Mouse (Mus musculus): ENCODE results near the gene Hexa. TPM values are rescaled to one million over a fixed set of nuclear protein-coding genes. Genes with fewer than 3 reads are reported as not detected.
A peak's percentile ranks its signal among the peaks of the same experiment; 100 is the strongest.

Gene Hexa
- polyA plus RNA-seq, 1 experiment = 993 TPM

- TF ChIP-seq POLR2A (IDR thresholded peaks at IDR 0.05; ENCODE audit: borderline replicate concordance, low read depth, low read length) = no peak
- TF ChIP-seq CTCF (IDR thresholded peaks at IDR 0.05; ENCODE audit: low read depth, low read length) = no peak
- peak overlapping the region; percentile 24; the same call in 1 of the 2 replicates for H3K27ac ChIP-seq (ENCODE audit: insufficient read depth, low read depth, low read length)
- H3K4me3 ChIP-seq (ENCODE audit: insufficient read depth, low read length) = no peak overlapping the region
- H3K4me1 ChIP-seq (ENCODE audit: control insufficient read depth, insufficient read depth, low read length) = peaks cover 14% of the 10 kb centered on the region
Measured at GRCm38 (mm10) chr9:59528274-59528673, 11.1 kb upstream of the Hexa start.

DNA sequence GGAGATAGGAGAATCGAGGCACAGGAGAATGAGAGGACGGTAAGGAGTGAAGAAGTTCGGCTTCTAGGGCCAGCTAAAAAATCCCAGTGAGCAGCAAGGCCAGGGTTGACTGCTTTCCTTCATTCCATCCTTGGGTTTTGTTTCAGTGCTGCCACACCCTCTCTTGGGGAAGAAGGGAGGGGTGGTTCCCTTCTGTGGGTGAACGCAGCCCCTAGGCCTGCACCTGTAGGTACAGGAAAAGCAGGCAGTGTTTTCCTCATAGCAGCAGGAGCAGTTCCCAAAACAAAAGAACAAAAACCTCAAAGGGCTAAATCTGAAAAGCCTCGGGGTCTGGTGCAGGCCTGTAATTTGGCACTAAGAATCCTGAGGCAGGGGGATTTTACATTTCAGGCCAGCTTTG is 7.7 kb upstream of the Hexa start:
- no peak overlapping the region for H3K27ac ChIP-seq (ENCODE audit: insufficient read depth, low read depth, low read length)
- peaks cover 35% of the 10 kb centered on the region for H3K4me1 ChIP-seq (ENCODE audit: control insufficient read depth, insufficient read depth, low read length)
- no peak overlapping the region for H3K4me3 ChIP-seq (ENCODE audit: insufficient read depth, low read length)
- TF ChIP-seq CTCF (IDR thresholded peaks at IDR 0.05; ENCODE audit: low read depth, low read length) = no peak
- TF ChIP-seq POLR2A (IDR thresholded peaks at IDR 0.05; ENCODE audit: borderline replicate concordance, low read depth, low read length) = no peak

DNA sequence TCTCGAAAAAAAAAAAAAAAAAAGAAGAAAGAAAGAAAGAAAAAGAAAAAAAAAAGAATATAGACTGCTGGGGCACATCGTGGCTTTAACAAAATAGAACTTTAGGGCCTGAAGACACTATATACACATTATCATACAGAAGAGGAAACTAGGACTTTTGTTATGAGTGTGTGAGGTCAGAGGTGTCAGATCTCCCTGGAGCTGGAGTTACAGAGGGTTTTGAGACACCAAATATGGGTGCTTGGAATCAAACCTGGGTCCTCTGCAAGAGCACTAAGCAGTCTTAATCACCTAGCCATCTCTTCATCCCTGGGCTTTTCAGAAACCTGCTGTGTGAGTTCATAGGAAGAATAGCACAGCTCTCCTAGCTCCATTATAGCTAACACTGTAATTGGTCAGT is 5.9 kb upstream of the Hexa start:
- H3K27ac ChIP-seq (ENCODE audit: insufficient read depth, low read depth, low read length) = peak overlapping the region; percentile 52
- H3K4me3 ChIP-seq (ENCODE audit: insufficient read depth, low read length) = no peak overlapping the region
- peaks cover 41% of the 10 kb centered on the region for H3K4me1 ChIP-seq (ENCODE audit: control insufficient read depth, insufficient read depth, low read length)
- TF ChIP-seq POLR2A (IDR thresholded peaks at IDR 0.05; ENCODE audit: borderline replicate concordance, low read depth, low read length) = no peak
- no peak for TF ChIP-seq CTCF (IDR thresholded peaks at IDR 0.05; ENCODE audit: low read depth, low read length)

GRCm38 (mm10) chr9:59533889-59534288 is 5.5 kb upstream of the Hexa start:
- no peak for TF ChIP-seq CTCF (IDR thresholded peaks at IDR 0.05; ENCODE audit: low read depth, low read length)
- TF ChIP-seq POLR2A (IDR thresholded peaks at IDR 0.05; ENCODE audit: borderline replicate concordance, low read depth, low read length) = no peak
- Histone ChIP-seq H3K4me1 (ENCODE audit: control insufficient read depth, insufficient read depth, low read length) (peaks cover 42% of the 10 kb centered on the region), H3K27ac (ENCODE audit: insufficient read depth, low read depth, low read length) (peak overlapping the region; percentile 52), H3K4me3 (ENCODE audit: insufficient read depth, low read length) (no peak overlapping the region)

DNA sequence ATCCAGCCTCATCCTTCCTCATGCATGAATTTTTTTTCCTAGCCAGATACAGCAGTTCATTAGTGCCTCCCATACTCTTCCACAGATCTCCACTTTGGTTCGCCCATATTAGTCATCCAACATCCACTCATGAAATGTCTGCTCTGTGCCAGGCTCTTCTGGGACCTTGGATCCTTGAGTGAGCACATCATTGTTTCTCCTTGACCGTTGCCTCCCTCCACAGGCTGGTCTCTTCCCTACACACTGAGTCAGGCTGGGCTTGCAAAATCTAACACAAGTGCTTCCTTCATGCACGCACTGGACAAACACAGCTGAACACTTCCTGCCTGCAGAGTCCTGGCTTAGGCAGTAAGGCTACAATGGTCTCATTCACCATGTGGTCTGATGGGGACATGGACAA is 1.7 kb upstream of the Hexa start:
- Histone ChIP-seq H3K27ac (ENCODE audit: insufficient read depth, low read depth, low read length) (peak overlapping the region; percentile 50), H3K4me1 (ENCODE audit: control insufficient read depth, insufficient read depth, low read length) (peaks cover 41% of the 10 kb centered on the region), H3K4me3 (ENCODE audit: insufficient read depth, low read length) (no peak overlapping the region)
- TF ChIP-seq CTCF (IDR thresholded peaks at IDR 0.05; ENCODE audit: low read depth, low read length) (no peak), POLR2A (IDR thresholded peaks at IDR 0.05; ENCODE audit: borderline replicate concordance, low read depth, low read length) (no peak)

GRCm38 (mm10) chr9:59541617-59542016 is 2.3 kb downstream of the Hexa start:
- H3K4me1 ChIP-seq (ENCODE audit: control insufficient read depth, insufficient read depth, low read length) = peaks cover 35% of the 10 kb centered on the region
- H3K27ac ChIP-seq (ENCODE audit: insufficient read depth, low read depth, low read length) = peak overlapping the region; percentile 99
- peak overlapping the region; percentile 91 for H3K4me3 ChIP-seq (ENCODE audit: insufficient read depth, low read length)
- no peak for TF ChIP-seq CTCF (IDR thresholded peaks at IDR 0.05; ENCODE audit: low read depth, low read length)
- no peak for TF ChIP-seq POLR2A (IDR thresholded peaks at IDR 0.05; ENCODE audit: borderline replicate concordance, low read depth, low read length)

- Histone ChIP-seq H3K27ac (ENCODE audit: insufficient read depth, low read depth, low read length) (peak overlapping the region; percentile 99), H3K4me1 (ENCODE audit: control insufficient read depth, insufficient read depth, low read length) (peaks cover 34% of the 10 kb centered on the region), H3K4me3 (ENCODE audit: insufficient read depth, low read length) (peak overlapping the region; percentile 91)
- TF ChIP-seq POLR2A (IDR thresholded peaks at IDR 0.05; ENCODE audit: borderline replicate concordance, low read depth, low read length) = no peak
- TF ChIP-seq CTCF (IDR thresholded peaks at IDR 0.05; ENCODE audit: low read depth, low read length) = no peak
Measured at GRCm38 (mm10) chr9:59542766-59543324, 3.5 kb downstream of the Hexa start.

DNA sequence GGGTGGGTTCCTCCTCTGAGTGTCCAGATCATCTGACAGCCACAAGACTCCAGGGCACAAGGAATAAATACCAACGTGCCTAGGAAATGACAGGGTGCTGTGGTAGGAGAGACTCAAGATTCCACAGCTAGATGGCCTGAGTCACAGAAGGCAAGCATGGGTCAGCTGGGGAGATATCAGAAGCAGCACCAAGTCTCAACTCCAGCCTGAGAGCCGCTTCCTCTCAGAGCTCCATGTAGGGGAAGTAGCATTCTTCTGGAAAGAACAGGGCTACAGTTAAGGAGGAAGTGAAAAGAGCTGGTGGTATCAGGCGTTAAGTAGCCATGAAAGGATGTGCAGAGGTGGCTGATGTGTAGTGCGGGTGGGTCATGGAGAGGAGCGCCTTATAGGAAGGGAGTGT is 5.4 kb downstream of the Hexa start:
- peak overlapping the region; percentile 93 for H3K27ac ChIP-seq (ENCODE audit: insufficient read depth, low read depth, low read length)
- peaks cover 44% of the 10 kb centered on the region for H3K4me1 ChIP-seq (ENCODE audit: control insufficient read depth, insufficient read depth, low read length)
- H3K4me3 ChIP-seq (ENCODE audit: insufficient read depth, low read length) = no peak overlapping the region
- TF ChIP-seq CTCF (IDR thresholded peaks at IDR 0.05; ENCODE audit: low read depth, low read length) = no peak
- no peak for TF ChIP-seq POLR2A (IDR thresholded peaks at IDR 0.05; ENCODE audit: borderline replicate concordance, low read depth, low read length)

DNA sequence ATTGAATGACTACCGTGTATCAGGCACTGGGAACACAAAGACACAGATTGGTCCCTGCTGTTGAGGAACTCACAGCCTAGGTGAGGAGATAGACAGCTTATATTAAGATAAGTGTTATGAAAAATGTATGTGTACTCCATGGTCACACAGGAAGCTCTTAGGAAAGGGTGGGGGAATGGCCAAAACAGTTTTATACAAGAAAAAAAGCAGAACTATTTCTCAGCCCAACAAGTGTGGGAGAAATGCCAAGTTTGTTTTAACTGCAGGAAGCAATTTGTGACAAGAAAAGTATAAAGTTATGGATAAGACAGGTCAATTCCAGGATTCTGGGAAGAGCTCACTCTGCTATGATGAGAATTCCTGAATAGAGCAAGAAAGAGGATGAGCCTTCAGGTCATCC is 8.5 kb downstream of the Hexa start:
- H3K4me3 ChIP-seq (ENCODE audit: insufficient read depth, low read length) = no peak overlapping the region
- H3K27ac ChIP-seq (ENCODE audit: insufficient read depth, low read depth, low read length) = peak overlapping the region; percentile 61
- peaks cover 73% of the 10 kb centered on the region for H3K4me1 ChIP-seq (ENCODE audit: control insufficient read depth, insufficient read depth, low read length)
- TF ChIP-seq POLR2A (IDR thresholded peaks at IDR 0.05; ENCODE audit: borderline replicate concordance, low read depth, low read length) (no peak), CTCF (IDR thresholded peaks at IDR 0.05; ENCODE audit: low read depth, low read length) (no peak)

GRCm38 (mm10) chr9:59548961-59549487 is 9.7 kb downstream of the Hexa start:
- H3K4me1 ChIP-seq (ENCODE audit: control insufficient read depth, insufficient read depth, low read length) = peaks cover 65% of the 10 kb centered on the region
- H3K27ac ChIP-seq (ENCODE audit: insufficient read depth, low read depth, low read length) = peak overlapping the region; percentile 61; the same call in 1 of the 2 replicates
- no peak for TF ChIP-seq POLR2A (IDR thresholded peaks at IDR 0.05; ENCODE audit: borderline replicate concordance, low read depth, low read length)
- TF ChIP-seq CTCF (IDR thresholded peaks at IDR 0.05; ENCODE audit: low read depth, low read length) = no peak
- H3K4me3 ChIP-seq (ENCODE audit: insufficient read depth, low read length) = no peak overlapping the region

Measured in bone marrow macrophage, adult 2 months (primary cell).